Mouse (Mus musculus) ES-Bruce4 (cell line): ENCODE data around the gene Sult5a1. TPM values are rescaled to one million over a fixed set of nuclear protein-coding genes. Genes with fewer than 3 reads are reported as not detected.
A peak's percentile ranks its signal among the peaks of the same experiment; 100 is the strongest.

Source experiments
- H3K27ac ChIP-seq: 2 replicates; pipeline ENCODE4 v1.5.1; 2012; ENCODE audit warnings: low read length, inconsistent platforms; ENCODE audit not compliant: insufficient read depth
- H3K27me3 ChIP-seq: 2 replicates; pipeline ENCODE4 v1.6.1; 2012; ENCODE audit warnings: mild to moderate bottlenecking, low read length, inconsistent platforms; ENCODE audit not compliant: control insufficient read depth, poor library complexity, insufficient read depth, severe bottlenecking
- H3K36me3 ChIP-seq: 2 replicates; pipeline ENCODE4 v1.6.1; 2012; ENCODE audit warnings: inconsistent platforms, mild to moderate bottlenecking, low read length, moderate library complexity; ENCODE audit not compliant: control insufficient read depth, poor library complexity, insufficient read depth, severe bottlenecking
- H3K4me1 ChIP-seq: one replicate; pipeline ENCODE4 v1.8.1; 2011; ENCODE audit warnings: low read length; ENCODE audit not compliant: control insufficient read depth, insufficient read depth
- H3K4me3 ChIP-seq: 2 replicates; pipeline ENCODE4 v1.5.1; 2011; ENCODE audit warnings: low read depth, mild to moderate bottlenecking, low read length
- H3K9ac ChIP-seq: 2 replicates; pipeline ENCODE4 v1.6.1; 2012; ENCODE audit warnings: low read depth, mild to moderate bottlenecking, inconsistent platforms; ENCODE audit not compliant: poor library complexity, severe bottlenecking
- H3K9me3 ChIP-seq: replicated peaks from 2 replicates; pipeline ENCODE4 v1.6.1; 2012; ENCODE audit warnings: mild to moderate bottlenecking, low read length, inconsistent platforms; ENCODE audit not compliant: control insufficient read depth, poor library complexity, insufficient read depth, severe bottlenecking
- CTCF ChIP-seq: IDR thresholded peaks from one replicate; pipeline ENCODE4 v1.8.1; 2011; ENCODE audit warnings: low read depth, low read length
- EP300 ChIP-seq: IDR thresholded peaks from 2 replicates; pipeline ENCODE4 v1.6.1; 2011; ENCODE audit warnings: low read depth, low read length; ENCODE audit not compliant: insufficient read depth
- POLR2A ChIP-seq: IDR thresholded peaks from one replicate; pipeline ENCODE4 v1.8.1; 2011; ENCODE audit warnings: low read length; ENCODE audit not compliant: insufficient read depth
- polyA plus RNA-seq: library from polyadenylated mRNA; stranded (reverse); fragments of >200 nt; gene quantifications from 2 replicates; pipeline ENCODE4 v1.2.4, GENCODE M21; 2011; ENCODE audit warnings: low read depth; ENCODE audit not compliant: missing spikeins, insufficient read depth, insufficient read length

The Sult5a1 gene
- polyA plus RNA-seq, 1 experiment, result 2.2 TPM

- Histone ChIP-seq H3K4me3 (no peak overlapping the region), H3K9me3 (no peaks in the 10 kb centered on the region), H3K27me3 (no peaks in the 10 kb centered on the region), H3K4me1 (no peaks in the 10 kb centered on the region), H3K36me3 (no peaks in the 10 kb centered on the region), H3K9ac (no peak overlapping the region), H3K27ac (no peak overlapping the region)
- TF ChIP-seq EP300 (no peak), CTCF (no peak), POLR2A (no peak)
Measured at GRCm38 (mm10) chr8:123156070-123156773, 1.9 kb downstream of the Sult5a1 start.

GRCm38 (mm10) chr8:123155177-123155576 is 2.9 kb downstream of the Sult5a1 start:
- no peaks in the 10 kb centered on the region for H3K36me3 ChIP-seq
- H3K9me3 ChIP-seq, result no peaks in the 10 kb centered on the region
- H3K4me1 ChIP-seq, result no peaks in the 10 kb centered on the region
- no peak overlapping the region for H3K9ac ChIP-seq
- TF ChIP-seq CTCF (peak; percentile 24), EP300 (no peak)
- no peaks in the 10 kb centered on the region for H3K27me3 ChIP-seq
- H3K4me3 ChIP-seq, result no peak overlapping the region
- no peak overlapping the region for H3K27ac ChIP-seq

- Histone ChIP-seq H3K27ac (no peak overlapping the region), H3K4me3 (no peak overlapping the region)
- no peak for TF ChIP-seq EP300
- TF ChIP-seq CTCF, result no peak
- TF ChIP-seq POLR2A, result no peak
Measured at GRCm38 (mm10) chr8:123150737-123151171, 7.4 kb downstream of the Sult5a1 start.

GRCm38 (mm10) chr8:123146390-123146789 is 11.7 kb downstream of the Sult5a1 start:
- Histone ChIP-seq H3K4me1 (peaks cover 2% of the 10 kb centered on the region), H3K9ac (no peak overlapping the region), H3K27me3 (no peaks in the 10 kb centered on the region), H3K9me3 (no peaks in the 10 kb centered on the region), H3K27ac (no peak overlapping the region), H3K4me3 (no peak overlapping the region), H3K36me3 (no peaks in the 10 kb centered on the region)
- TF ChIP-seq POLR2A (no peak), CTCF (no peak), EP300 (no peak)

More at GRCm38 (mm10) chr8:123150737-123151171, 7.4 kb downstream of the Sult5a1 start:
- no peak overlapping the region for H3K9ac ChIP-seq
- H3K4me1 ChIP-seq, result peaks cover 2% of the 10 kb centered on the region
- no peaks in the 10 kb centered on the region for H3K36me3 ChIP-seq
- no peaks in the 10 kb centered on the region for H3K27me3 ChIP-seq
- H3K9me3 ChIP-seq, result no peaks in the 10 kb centered on the region

DNA sequence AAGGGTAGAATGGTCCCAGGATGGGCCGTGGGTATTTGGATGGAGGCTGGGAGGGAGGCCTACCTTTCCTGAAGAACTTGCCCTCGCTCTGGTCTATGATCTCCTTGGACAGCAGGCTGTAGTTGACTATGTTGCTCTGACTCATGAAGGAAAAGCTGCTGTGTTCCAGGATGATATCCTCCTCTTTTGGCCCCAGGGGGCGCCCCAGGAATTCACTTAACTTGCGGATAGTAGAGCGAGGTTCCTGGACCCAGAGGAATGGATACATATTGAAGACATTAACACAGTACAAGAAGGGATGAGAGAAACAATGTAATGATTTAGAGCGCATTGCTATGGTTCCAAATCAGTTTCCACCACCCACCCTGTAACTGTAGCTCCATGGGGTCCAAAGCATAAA is 12.8 kb downstream of the Sult5a1 start:
- H3K9me3 ChIP-seq, result no peaks in the 10 kb centered on the region
- no peak for TF ChIP-seq EP300
- TF ChIP-seq CTCF, result peak; percentile 39
- H3K27ac ChIP-seq, result no peak overlapping the region

DNA sequence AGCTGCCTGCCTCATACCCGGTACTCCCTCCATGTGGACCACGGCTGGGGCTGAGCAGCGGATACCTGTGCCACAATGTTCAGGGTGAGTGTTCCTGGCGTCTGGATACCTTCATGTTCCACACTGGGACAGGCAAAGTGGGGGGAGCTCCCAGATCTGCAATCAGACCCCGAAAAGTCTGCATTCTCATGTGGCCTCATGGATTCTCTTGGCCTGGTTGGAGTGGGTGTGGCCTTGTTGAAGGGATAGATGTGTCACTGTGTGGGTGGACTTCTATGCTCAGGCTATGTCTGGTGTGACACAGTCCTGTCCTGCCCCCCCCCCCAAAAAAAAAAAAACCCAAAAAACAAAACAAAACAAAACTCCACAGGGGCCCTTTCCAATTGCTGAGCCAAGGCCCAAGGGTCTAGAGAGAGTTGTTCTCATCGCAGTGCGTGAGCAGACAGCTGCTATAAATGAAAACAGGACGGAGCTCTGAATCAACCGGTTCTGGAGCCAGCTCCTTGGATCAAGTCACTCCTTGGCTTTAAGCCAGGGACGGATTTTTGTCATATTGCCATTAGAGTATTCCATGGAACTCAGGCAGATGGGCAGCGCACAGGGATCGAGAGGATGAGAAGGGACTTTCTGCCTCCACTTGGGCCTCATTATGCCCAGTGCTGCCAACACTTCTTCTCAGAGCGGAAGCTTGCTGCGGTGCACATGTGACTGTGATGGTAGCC is 16.2 kb downstream of the Sult5a1 start:
- no peaks in the 10 kb centered on the region for H3K36me3 ChIP-seq
- H3K27me3 ChIP-seq, result no peaks in the 10 kb centered on the region
- H3K27ac ChIP-seq, result no peak overlapping the region

More for the DNA sequence above, 12.8 kb downstream of the Sult5a1 start:
- H3K27me3 ChIP-seq, result no peaks in the 10 kb centered on the region
- no peak overlapping the region for H3K4me3 ChIP-seq
- H3K4me1 ChIP-seq, result peaks cover 2% of the 10 kb centered on the region
- H3K9ac ChIP-seq, result no peak overlapping the region
- H3K36me3 ChIP-seq, result no peaks in the 10 kb centered on the region

More for the DNA sequence above, 16.2 kb downstream of the Sult5a1 start:
- TF ChIP-seq POLR2A (no peak), CTCF (no peak), EP300 (no peak)
- no peak overlapping the region for H3K9ac ChIP-seq
- no peaks in the 10 kb centered on the region for H3K9me3 ChIP-seq
- H3K4me3 ChIP-seq, result no peak overlapping the region
- no peaks in the 10 kb centered on the region for H3K4me1 ChIP-seq
